Mouse (Mus musculus): ENCODE data around the gene 4932438A13Rik. TPM values are rescaled to one million over a fixed set of nuclear protein-coding genes. Genes with fewer than 3 reads are reported as not detected.

4932438A13Rik gene
- total RNA-seq, 2 experiments from 2014 or later: 105 to 116 TPM

DNA sequence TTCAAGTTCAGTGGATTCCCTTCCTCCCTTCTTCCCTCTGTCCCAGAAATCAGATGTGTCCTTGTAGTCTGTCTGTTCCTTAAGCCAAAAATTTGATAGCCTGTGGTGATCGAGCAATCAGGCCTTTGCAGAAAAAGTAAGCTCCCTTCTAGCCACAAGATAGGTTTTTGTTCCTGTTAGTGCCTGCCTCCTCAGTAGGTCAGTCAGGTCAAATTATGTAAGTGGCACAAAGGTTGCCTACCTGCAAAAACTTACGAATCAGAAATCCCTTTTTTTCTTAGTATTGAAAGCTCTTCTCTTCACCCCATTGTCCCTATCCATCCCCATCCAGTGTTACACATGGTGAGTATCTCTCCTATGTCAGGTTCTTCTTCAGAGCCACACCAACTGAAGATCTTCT is 54.9 kb downstream of the 4932438A13Rik start:
- DNase-seq (ENCODE audit: low spot score in 2 of 2): no peak

DNA sequence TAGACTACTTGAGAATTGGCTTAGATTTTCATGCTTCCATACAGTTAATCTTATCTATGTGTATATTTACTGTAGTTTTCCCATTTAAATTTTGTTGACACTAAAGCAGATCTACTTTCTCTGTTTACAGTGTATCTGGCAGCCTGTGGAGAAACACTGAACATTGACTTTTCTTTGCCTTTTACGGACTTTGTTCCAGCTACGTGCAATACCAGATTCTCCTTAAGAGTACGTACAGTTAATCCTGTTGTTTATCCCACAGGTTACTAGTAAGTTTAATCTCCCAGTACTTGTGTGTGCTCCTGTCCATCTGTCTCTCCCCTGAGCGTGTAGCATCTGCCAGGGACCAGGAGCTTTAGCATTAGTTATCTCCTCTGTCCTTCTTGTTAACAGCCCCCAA is 55.4 kb downstream of the 4932438A13Rik start:
- no peak for DNase-seq (ENCODE audit: low spot score in 2 of 2)

DNA sequence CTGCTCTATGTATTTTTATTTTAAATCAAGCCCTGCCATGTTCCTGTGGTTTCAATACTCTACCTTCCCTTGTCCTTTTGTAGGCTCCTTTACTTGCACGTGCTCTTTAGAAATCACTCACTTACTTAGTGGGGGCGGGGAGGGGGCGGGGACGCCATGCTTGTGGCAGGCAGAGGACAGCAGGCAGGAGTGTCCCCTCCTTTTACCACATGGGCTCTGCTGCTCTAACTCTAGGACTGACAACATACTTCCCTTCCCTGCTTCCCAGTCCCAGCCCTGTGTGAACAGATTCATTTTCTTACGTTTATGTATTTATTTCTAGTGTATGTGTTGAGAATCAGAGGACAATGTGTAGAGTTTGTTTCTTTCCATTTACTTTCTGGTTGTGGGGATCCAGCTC is 78.7 kb downstream of the 4932438A13Rik start:
- DNase-seq (ENCODE audit: low spot score in 2 of 2): no peak

DNA sequence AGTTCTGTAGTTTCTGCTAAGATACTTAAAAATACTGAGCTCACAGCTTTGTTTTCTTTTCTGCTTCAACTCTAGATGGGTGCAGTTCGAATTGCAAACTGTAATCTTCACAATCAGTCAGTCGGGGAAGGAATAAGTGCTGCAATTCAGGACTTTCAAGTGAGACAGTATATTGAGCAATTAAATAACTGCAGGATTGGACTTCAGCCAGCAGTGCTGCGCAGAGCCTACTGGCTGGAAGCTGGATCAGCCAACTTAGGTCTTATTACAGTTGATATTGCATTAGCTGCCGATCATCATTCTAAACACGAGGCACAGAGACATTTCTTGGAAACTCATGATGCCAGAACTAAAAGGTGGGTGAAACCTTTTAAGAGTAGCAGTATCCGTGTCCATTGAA is 79.2 kb downstream of the 4932438A13Rik start:
- no peak for DNase-seq (ENCODE audit: low spot score in 2 of 2)

DNA sequence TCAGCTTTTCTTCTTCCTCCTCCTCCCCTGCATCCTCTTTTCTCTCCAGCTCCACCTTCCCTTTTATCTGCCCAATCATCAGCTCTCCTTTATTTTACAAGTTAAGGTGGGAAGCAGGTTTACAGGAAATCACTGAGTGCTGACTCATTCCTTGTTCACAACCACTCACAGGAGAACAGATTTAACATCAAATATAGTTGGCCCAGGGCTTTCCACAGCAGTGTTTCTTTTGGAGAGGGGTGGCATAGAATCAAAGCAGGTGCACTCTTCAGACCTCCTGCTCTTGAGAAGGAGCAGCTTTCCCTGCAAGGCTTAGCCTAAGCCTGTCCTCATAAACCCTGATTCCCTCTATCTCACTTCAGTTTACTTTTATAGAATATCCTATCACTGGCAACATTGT is 80.8 kb downstream of the 4932438A13Rik start:
- no peak for DNase-seq (ENCODE audit: low spot score in 2 of 2)

DNA sequence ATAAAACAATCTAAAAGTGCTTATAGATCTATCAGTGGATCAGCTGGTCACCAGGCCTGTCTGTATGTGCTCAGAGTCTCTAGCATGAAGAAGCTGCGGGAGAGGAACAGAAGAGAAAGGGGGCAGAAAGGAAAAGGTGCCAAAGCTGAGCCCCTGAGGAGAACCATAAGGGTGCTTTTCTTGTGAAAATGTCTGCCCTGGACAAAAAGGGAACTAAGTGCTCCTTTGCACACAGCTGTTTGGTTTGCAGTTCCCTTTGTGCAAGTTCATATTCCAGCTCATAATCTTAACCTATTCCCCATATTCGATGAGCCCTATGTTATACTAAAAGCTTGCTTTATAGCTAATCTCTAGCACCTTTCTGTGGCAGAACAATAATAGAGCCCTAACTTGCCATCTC is 175.1 kb downstream of the 4932438A13Rik start:
- no peak for DNase-seq (ENCODE audit: low spot score in 2 of 2)

DNA sequence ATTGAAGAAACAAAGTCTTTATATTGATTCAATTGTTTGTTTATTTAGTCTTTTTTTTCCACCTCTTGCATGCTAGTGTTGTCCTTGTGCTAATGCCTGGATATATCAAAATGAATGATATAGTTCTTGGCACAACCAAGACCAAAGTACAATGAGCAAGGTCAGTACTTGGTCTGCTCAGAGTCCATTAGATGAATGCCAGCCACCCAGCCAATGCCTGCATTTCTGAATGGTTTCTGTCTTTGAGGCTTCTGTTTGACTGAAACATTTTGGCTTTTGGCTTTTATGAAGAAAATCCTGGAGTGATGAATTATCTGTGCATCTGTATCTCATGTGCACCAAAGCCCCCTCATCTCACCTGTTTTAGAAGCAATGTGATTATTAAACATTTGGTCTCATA is 176.9 kb downstream of the 4932438A13Rik start:
- DNase-seq (ENCODE audit: low spot score in 2 of 2): no peak

DNA sequence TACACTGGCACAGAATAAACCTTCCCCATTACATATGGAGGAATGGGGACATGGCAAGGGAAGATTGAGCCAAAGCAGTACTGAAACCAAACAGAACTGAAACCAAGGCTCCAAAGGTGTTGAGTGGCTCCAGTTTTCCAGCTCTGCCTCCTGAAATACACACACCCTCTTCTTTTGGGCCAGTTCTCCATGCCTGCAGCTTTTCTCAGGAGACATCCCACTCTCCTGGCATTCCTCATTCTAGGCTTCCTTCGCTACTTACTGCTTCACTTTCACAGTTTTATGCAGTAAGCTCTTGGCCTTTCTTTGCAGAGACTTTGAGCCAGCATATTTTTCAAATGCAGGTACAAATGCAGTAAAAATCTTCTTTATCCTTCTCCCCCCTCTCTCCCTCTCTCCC is 188.6 kb downstream of the 4932438A13Rik start:
- no peak for DNase-seq (ENCODE audit: low spot score in 2 of 2)

DNA sequence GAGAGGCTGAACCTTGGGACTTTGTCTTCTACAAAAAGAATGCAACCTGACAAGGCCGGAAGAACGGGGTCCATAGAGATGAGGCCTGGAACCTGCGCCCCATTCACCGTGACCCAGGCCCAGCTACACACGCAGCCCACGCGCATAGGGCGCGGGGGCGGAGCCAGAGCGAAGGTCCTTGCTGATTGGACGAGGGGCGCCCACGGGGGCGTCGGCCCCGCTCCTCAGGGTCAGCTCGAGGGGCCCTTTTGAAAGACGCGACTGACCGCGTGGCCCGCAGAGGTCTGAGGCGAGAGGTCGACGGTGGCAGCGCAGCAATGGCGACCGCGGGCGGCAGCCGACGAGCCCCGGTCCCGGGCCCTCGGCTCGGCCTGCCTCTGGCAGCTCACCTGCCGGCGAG is 200.5 kb downstream of the 4932438A13Rik start, which contains the start of gene Adad1:
Gene Adad1, plus strand, starts transcription at position 122 of the 400 bp plus-strand sequence.
- DNase-seq (ENCODE audit: low spot score in 2 of 2): no peak

DNA sequence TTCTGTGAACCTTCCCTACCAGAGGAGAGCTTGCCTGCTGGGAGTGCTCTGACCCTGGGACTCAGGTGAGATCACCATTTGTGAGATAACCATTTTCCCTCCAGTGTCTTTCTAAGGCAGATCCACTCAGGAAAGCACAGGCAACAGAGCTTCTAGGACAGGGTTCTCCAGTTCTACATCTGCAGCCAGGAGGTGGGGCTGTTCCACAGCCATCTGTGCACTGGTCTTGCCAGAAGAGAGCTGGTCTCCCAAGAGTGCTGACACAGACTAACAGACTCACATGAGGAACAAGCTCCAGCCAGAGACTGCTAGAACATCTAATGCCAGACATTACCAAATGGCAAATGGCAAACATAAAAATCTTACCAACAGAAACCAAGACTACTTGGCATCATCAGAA is 210.3 kb downstream of the 4932438A13Rik start:
- peak; percentile 34 to 62 for DNase-seq (ENCODE audit: low spot score in 2 of 2)

DNA sequence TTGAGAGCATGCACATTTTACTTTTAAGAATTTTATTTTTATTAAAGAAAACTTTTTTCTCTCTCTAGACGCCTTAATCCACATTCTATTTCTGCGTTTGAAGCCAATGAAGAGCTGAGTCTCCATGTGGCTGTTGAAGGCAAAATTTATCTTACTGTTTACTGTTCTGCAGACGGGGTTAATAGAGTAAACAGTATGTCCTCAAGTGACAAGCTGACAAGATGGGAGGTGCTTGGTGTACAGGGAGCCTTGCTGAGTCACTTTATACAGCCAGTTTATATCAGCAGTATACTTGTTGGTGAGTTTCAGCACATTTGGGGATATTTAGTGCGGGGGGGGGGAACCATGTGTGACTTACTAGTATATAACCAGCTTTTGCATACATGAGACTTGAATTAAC is 222.0 kb downstream of the 4932438A13Rik start:
- DNase-seq (ENCODE audit: low spot score in 2 of 2): no peak

DNA sequence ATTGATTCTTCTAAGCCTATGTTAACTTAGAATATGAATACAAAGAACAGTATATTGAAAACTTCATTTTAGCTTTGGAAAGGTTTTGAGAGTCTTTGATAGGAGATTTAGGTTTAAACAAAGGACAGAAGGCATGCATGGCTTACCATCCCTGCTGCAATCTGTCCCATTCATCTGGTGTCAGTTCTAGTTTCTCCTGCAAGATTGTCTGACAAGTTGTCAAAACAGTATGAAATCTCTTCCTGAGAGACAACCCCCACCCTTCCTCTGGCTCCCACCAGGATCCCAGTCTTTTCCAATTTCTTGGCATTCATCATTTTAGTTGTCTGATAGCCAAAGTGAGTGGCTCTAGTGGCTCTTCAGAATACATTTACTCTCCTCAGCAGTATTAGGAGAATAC is 227.8 kb downstream of the 4932438A13Rik start:
- peak; percentile 12 to 33 for DNase-seq (ENCODE audit: low spot score in 2 of 2)

Other genes starting within 250 kb of the 4932438A13Rik start
- gene Bbs7, start 249.6 kb upstream of the 4932438A13Rik start, total RNA-seq (2021): 10 to 100 TPM; 14.1 to 14.8 TPM
- gene Trpc3, start 172.9 kb upstream of the 4932438A13Rik start, total RNA-seq (2021): 10 to 100 TPM; 13.8 to 15.4 TPM
- gene Adad1, start 200.4 kb downstream of the 4932438A13Rik start, total RNA-seq (2021): not detected

Data from layer of hippocampus, postnatal 10 days (tissue).